Mouse (Mus musculus): ENCODE measurements around the gene Tbc1d10b. TPM values are rescaled to one million over a fixed set of nuclear protein-coding genes. Genes with fewer than 3 reads are reported as not detected.

The Tbc1d10b gene
- polyA plus RNA-seq (2012; rRNA removed), result 57.6 and 57.8 TPM in 2 replicates

GRCm38 (mm10) chr7:127208295-127208552 is at the start of gene Tbc1d10b:
Tbc1d10b (minus strand) TSS chr7:127208468.

GRCm38 (mm10) chr7:127243870-127244657 is 35.8 kb upstream of the Tbc1d10b start, which contains the start of gene Zfp771:
Zfp771 (plus strand) TSS chr7:127244274.

DNA sequence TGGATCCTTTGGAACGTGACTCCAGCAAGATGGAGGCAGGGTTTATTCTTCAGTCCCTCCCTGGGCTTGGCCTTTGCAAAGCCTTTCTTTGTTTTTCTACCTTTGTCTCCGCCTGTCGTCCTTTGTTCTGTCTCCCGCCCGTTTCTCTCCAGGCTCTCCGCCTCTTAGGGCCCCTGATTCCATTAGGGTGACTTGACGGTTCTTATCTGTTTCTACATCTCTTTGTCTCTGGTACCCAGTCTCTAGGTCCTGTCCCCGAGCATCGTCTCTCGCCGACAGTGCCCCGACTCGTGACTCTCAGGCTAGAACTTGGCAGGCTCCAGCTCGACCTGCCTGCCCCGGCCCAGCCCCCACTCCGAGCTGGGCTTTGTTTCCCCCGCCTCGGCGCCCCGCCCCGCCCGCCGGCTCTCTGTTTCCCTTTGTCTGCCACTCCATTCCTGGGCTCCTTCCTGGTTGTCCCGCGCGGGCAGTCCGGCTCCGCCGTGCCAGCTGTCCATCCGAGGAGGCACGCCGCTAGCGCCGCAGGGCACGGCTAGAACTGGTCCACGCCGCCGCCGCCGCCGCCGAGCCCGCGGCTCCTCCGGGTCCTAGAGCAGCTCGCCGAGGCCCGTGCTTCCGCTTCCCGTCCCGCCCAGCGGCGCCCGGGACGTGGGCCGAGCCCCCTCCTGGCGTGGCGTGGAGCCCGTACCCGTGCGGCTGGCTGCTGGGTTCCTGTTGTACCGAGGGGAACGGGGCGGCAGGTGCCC is 24.5 kb upstream of the Tbc1d10b start, which contains the start of the genes Zfp553 and Sept1:
Gene Zfp553 (plus strand): TSS at position 440 of the 746 bp plus-strand sequence.
Gene Sept1 (minus strand): TSS at position 509 of the 746 bp plus-strand sequence.

DNA sequence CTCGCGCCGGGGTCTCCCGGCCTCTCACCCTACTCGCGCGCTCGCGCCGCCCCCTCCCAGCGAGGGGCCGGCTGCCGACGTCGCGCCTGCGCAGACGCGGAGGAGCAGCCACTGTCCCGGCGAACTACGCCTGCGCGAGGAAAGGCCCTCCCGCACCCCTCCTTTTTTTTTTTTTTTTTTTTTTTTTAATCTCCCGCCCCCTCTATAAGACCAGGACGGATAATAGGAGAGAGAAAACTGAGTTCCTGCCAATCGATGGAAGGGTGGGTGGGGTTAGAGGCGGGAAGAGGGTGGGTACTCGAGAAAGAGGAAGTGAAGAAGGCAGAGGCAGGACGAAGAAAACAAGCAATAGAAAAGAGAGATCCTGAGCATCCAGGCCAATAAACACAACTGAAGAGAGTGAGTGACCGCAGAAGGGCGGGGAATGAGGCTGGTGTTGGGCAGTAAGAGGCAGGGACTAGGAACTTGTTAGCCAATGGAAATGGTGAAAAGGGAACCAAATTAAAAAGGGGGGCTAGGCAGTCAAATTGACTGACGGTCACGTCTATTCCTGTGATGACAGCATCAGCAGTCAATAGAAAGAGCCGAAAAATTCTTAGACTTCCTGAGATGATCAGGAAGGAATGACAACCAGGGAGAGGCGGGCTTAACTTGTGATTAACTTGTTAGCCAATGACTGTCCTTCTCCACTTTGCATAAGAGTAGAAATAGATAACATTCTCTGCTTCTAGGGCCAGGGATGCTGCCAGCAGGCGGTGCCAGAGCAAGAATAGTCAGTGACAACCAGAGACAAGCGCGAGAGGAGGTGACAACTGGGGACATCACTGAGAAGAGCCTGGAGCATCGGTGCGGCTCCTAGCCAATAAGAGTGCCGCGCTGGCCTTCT is 528 bp upstream of the Tbc1d10b start, which contains the start of gene Mylpf:
Gene Mylpf (plus strand): TSS at position 338 of the 886 bp plus-strand sequence.

DNA sequence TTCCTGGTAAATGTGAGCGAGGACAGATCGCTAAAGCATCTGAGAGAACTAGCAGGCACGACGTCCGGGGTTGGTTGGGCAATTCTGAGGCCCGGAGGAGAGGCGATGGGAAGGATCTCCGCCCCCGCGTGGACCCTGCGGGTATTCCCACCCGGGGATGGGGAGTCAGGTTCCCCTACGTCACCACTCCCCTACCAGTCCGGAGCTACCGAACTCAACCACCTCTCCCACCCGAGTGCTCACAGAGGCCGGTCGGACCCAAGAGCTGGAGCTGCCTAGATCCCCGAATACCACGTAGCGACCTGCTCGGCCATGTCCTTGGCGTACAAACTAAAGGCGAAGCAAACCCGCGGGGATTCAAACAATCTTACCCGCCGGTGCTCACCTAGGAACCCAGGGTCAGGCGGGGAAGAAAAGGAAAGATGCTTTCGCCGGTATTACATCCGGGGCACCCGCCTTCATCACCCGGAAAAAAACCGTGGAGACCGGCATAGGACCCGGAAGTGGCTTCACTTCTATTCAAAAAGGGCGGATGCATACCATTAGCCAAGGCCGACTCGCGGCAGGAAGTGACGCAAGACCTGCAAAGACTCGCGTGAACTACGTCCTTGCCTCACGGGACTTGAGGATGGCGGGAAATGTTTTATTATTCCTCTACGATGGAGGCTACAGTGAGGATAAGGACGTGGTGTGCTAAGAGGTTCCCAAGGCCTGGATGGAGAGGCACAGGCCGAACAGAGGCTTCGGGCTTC is 12.5 kb downstream of the Tbc1d10b start, which contains the start of gene Cd2bp2:
Gene Cd2bp2 (minus strand): TSS at position 507 of the 752 bp plus-strand sequence.

Other genes with a start within 250 kb of the Tbc1d10b start
- 150 and 151 TPM in 2 replicates for gene Cdipt, start 232.6 kb downstream of the Tbc1d10b start, polyA plus RNA-seq (2012; rRNA removed)
- 0.73 and 1.1 TPM in 2 replicates for gene Cdiptos, start 232.4 kb downstream of the Tbc1d10b start, polyA plus RNA-seq (2012; rRNA removed)
- 4.1 and 4.6 TPM in 2 replicates for gene Mvp, start 193.8 kb downstream of the Tbc1d10b start, polyA plus RNA-seq (2012; rRNA removed)
- 0.98 and 1.4 TPM in 2 replicates for gene Pagr1b, start 192.0 kb downstream of the Tbc1d10b start, polyA plus RNA-seq (2012; rRNA removed)
- gene Pagr1a, start 191.1 kb downstream of the Tbc1d10b start, polyA plus RNA-seq (2012; rRNA removed), result 9.1 and 18.9 TPM in 2 replicates
- gene Gm42742, start 187.4 kb downstream of the Tbc1d10b start, polyA plus RNA-seq (2012; rRNA removed), result 90.1 and 95.0 TPM in 2 replicates
- 122 and 134 TPM in 2 replicates for gene Prrt2, start 187.3 kb downstream of the Tbc1d10b start, polyA plus RNA-seq (2012; rRNA removed)
- gene Maz, start 181.4 kb downstream of the Tbc1d10b start, polyA plus RNA-seq (2012; rRNA removed), result 223 and 252 TPM in 2 replicates
- gene Kif22, start 166.0 kb downstream of the Tbc1d10b start, polyA plus RNA-seq (2012; rRNA removed), result 12.1 and 14.6 TPM in 2 replicates
- 0.20 TPM in 1 of 2 replicates, not detected in the other for gene Zg16, start 121.1 kb downstream of the Tbc1d10b start, polyA plus RNA-seq (2012; rRNA removed)
- 1.6 and 1.7 TPM in 2 replicates for gene AI467606, start 117.1 kb downstream of the Tbc1d10b start, polyA plus RNA-seq (2012; rRNA removed)
- 0.63 and 1.0 TPM in 2 replicates for gene Qprt, start 86.2 kb downstream of the Tbc1d10b start, polyA plus RNA-seq (2012; rRNA removed)
- gene Spn, start 70.6 kb downstream of the Tbc1d10b start, polyA plus RNA-seq (2012; rRNA removed), result 0.06 and 0.08 TPM in 2 replicates
- gene Cd2bp2, start 12.4 kb downstream of the Tbc1d10b start, polyA plus RNA-seq (2012; rRNA removed), result 112 and 116 TPM in 2 replicates
- 1.7 and 214 TPM in 2 replicates for gene Mylpf, start 422 bp upstream of the Tbc1d10b start, polyA plus RNA-seq (2012; rRNA removed)
- gene Zfp553, start 24.6 kb upstream of the Tbc1d10b start, polyA plus RNA-seq (2012; rRNA removed), result 26.0 and 27.8 TPM in 2 replicates
- gene Sept1, start 24.7 kb upstream of the Tbc1d10b start, polyA plus RNA-seq (2012; rRNA removed), result 14.8 and 15.4 TPM in 2 replicates
- 96.1 and 100 TPM in 2 replicates for gene Zfp771, start 35.8 kb upstream of the Tbc1d10b start, polyA plus RNA-seq (2012; rRNA removed)
- gene Dctpp1, start 52.2 kb upstream of the Tbc1d10b start, polyA plus RNA-seq (2012; rRNA removed), result 87.3 and 95.0 TPM in 2 replicates
- 28.4 and 29.9 TPM in 2 replicates for gene Sephs2, start 65.6 kb upstream of the Tbc1d10b start, polyA plus RNA-seq (2012; rRNA removed)
- 0.47 and 0.57 TPM in 2 replicates for gene Itgal, start 87.8 kb upstream of the Tbc1d10b start, polyA plus RNA-seq (2012; rRNA removed)
- 26.9 and 27.0 TPM in 2 replicates for gene Zfp768, start 137.1 kb upstream of the Tbc1d10b start, polyA plus RNA-seq (2012; rRNA removed)
- gene Zfp747, start 167.6 kb upstream of the Tbc1d10b start, polyA plus RNA-seq (2012; rRNA removed), result 6.8 and 7.0 TPM in 2 replicates
- 3.2 and 3.4 TPM in 2 replicates for gene 9130019O22Rik, start 178.7 kb upstream of the Tbc1d10b start, polyA plus RNA-seq (2012; rRNA removed)
- 5.2 and 5.5 TPM in 2 replicates for gene E430018J23Rik, start 185.2 kb upstream of the Tbc1d10b start, polyA plus RNA-seq (2012; rRNA removed)
- gene Zfp764, start 198.4 kb upstream of the Tbc1d10b start, polyA plus RNA-seq (2012; rRNA removed), result 3.9 and 4.6 TPM in 2 replicates
- gene Zfp688, start 213.6 kb upstream of the Tbc1d10b start, polyA plus RNA-seq (2012; rRNA removed), result 17.7 and 18.9 TPM in 2 replicates
- 9.2 and 10.9 TPM in 2 replicates for gene Zfp689, start 240.7 kb upstream of the Tbc1d10b start, polyA plus RNA-seq (2012; rRNA removed)